Mouse (Mus musculus) splenic B cell, adult 2 months (primary cell): ENCODE measurements around the gene Vamp1.
"Not testable (repeated sequence)": the region's sequence is repeated elsewhere in the genome, so short reads cannot be mapped to it uniquely, and the experiment has no call there.

Experiments used
- DNase-seq: peaks from one replicate; pipeline ENCODE4 v3.0.0-alpha.2; 2011; ENCODE audit warnings: low read depth, low spot score
- H3K27me3 ChIP-seq: 2 replicates; pipeline ENCODE4 v1.6.1; 2012; ENCODE audit warnings: mild to moderate bottlenecking, low read length, moderate library complexity, mixed read lengths; ENCODE audit not compliant: control insufficient read depth, poor library complexity, insufficient read depth, severe bottlenecking
- H3K36me3 ChIP-seq: 2 replicates; pipeline ENCODE4 v1.6.1; 2012; ENCODE audit warnings: mild to moderate bottlenecking, low read length, moderate library complexity, mixed read lengths; ENCODE audit not compliant: control insufficient read depth, poor library complexity, insufficient read depth, severe bottlenecking

Vamp1 gene

GRCm38 (mm10) chr6:125272228-125272785, 57.0 kb downstream of the Vamp1 start:
- Histone ChIP-seq H3K27me3 (no peaks in the 10 kb centered on the region), H3K36me3 (no peaks in the 10 kb centered on the region)
- peak; percentile 89 for DNase-seq

- peak; percentile 62 for DNase-seq
- Histone ChIP-seq H3K36me3 (no peaks in the 10 kb centered on the region), H3K27me3 (no peaks in the 10 kb centered on the region)
Observed at GRCm38 (mm10) chr6:125274841-125275563, 59.7 kb downstream of the Vamp1 start.

GRCm38 (mm10) chr6:125279729-125280128, 64.4 kb downstream of the Vamp1 start:
- peak; percentile 36 for DNase-seq
- no peaks in the 10 kb centered on the region for H3K27me3 ChIP-seq
- H3K36me3 ChIP-seq: no peaks in the 10 kb centered on the region

- not testable (repeated sequence) for H3K36me3 ChIP-seq, H3K27me3 ChIP-seq, DNase-seq
Observed at GRCm38 (mm10) chr6:125282721-125283120, 67.4 kb downstream of the Vamp1 start.

- Histone ChIP-seq H3K27me3 (no peaks in the 10 kb centered on the region), H3K36me3 (no peaks in the 10 kb centered on the region)
- no peak for DNase-seq
Observed at GRCm38 (mm10) chr6:125284250-125284649, 68.9 kb downstream of the Vamp1 start.

- Histone ChIP-seq H3K27me3 (no peaks in the 10 kb centered on the region), H3K36me3 (no peaks in the 10 kb centered on the region)
- DNase-seq: no peak
Observed at GRCm38 (mm10) chr6:125284751-125285150, 69.4 kb downstream of the Vamp1 start.

- H3K27me3 ChIP-seq: no peaks in the 10 kb centered on the region
- H3K36me3 ChIP-seq: no peaks in the 10 kb centered on the region
- DNase-seq: no peak
Observed at GRCm38 (mm10) chr6:125285890-125286289, 70.5 kb downstream of the Vamp1 start, which contains the start of gene Tuba3a. Tuba3a (minus strand) TSS chr6:125286042.

- Histone ChIP-seq H3K36me3 (no peaks in the 10 kb centered on the region), H3K27me3 (no peaks in the 10 kb centered on the region)
- DNase-seq: no peak
Observed at GRCm38 (mm10) chr6:125286944-125287343, 71.6 kb downstream of the Vamp1 start.

- Histone ChIP-seq H3K36me3 (no peaks in the 10 kb centered on the region), H3K27me3 (no peaks in the 10 kb centered on the region)
- DNase-seq: no peak
Observed at GRCm38 (mm10) chr6:125288730-125289129, 73.4 kb downstream of the Vamp1 start.

GRCm38 (mm10) chr6:125291329-125291728, 76.0 kb downstream of the Vamp1 start:
- no peaks in the 10 kb centered on the region for H3K36me3 ChIP-seq
- DNase-seq: no peak
- H3K27me3 ChIP-seq: no peaks in the 10 kb centered on the region

- no peaks in the 10 kb centered on the region for H3K27me3 ChIP-seq
- no peak for DNase-seq
- H3K36me3 ChIP-seq: no peaks in the 10 kb centered on the region
Observed at GRCm38 (mm10) chr6:125292256-125292655, 76.9 kb downstream of the Vamp1 start.

- H3K36me3 ChIP-seq: no peaks in the 10 kb centered on the region
- no peaks in the 10 kb centered on the region for H3K27me3 ChIP-seq
- DNase-seq: no peak
Observed at GRCm38 (mm10) chr6:125294049-125294448, 78.7 kb downstream of the Vamp1 start.
